Mouse (Mus musculus) cerebellum, adult 2 months (tissue): Measurements from ENCODE around the gene Gtf2ird1. TPM values are rescaled to one million over a fixed set of nuclear protein-coding genes. Genes with fewer than 3 reads are reported as not detected.

Source experiments
- DNase-seq, 2 experiments: peaks; one replicate each; pipeline ENCODE4 v3.0.0; 2021
- H3K27ac ChIP-seq: fragments of 200-500 bp; 2 replicates; pipeline ENCODE4 v1.5.1; 2012; ENCODE audit warnings: low read length, control low read depth, inconsistent platforms; ENCODE audit not compliant: insufficient read depth
- H3K27me3 ChIP-seq: fragments of 200-500 bp; 2 replicates; pipeline ENCODE4 v1.6.1; 2012; ENCODE audit warnings: inconsistent platforms, mild to moderate bottlenecking, low read length, moderate library complexity; ENCODE audit not compliant: control insufficient read depth, insufficient read depth
- H3K4me1 ChIP-seq: fragments of 200-500 bp; 2 replicates; pipeline ENCODE4 v1.6.1; 2011; ENCODE audit warnings: low read length; ENCODE audit not compliant: control insufficient read depth, insufficient read depth
- H3K4me3 ChIP-seq: fragments of 200-500 bp; replicated peaks from 2 replicates; pipeline ENCODE3; 2011; ENCODE audit warnings: mild to moderate bottlenecking, low read depth, low read length, control low read depth; ENCODE audit not compliant: insufficient read depth
- CTCF ChIP-seq: fragments of 200-500 bp; IDR thresholded peaks from 2 replicates; pipeline ENCODE4 v1.5.1; 2011; ENCODE audit warnings: low read depth, mild to moderate bottlenecking, control low read depth, low read length, moderate library complexity, borderline replicate concordance; ENCODE audit not compliant: insufficient read depth
- POLR2A ChIP-seq: fragments of 200-500 bp; IDR thresholded peaks from 2 replicates; pipeline ENCODE4 v1.6.1; 2011; ENCODE audit warnings: low read length, control low read depth, borderline replicate concordance; ENCODE audit not compliant: insufficient read depth
- WGBS: fragments of 180-500 bp; shearing (Covaris S2); methylation state at CpG from one replicate; pipeline ENCODE4 v1.1.7; 2018; 5-methylcytosine and 5-hydroxymethylcytosine counted together
- polyA plus RNA-seq: library from polyadenylated mRNA; depleted of rRNA; stranded (reverse); fragments of >200 nt; gene quantifications from 2 replicates; pipeline ENCODE4 v1.2.3, GENCODE M21; 2012; rRNA removed

Gtf2ird1 gene
- polyA plus RNA-seq = 47.0 and 47.6 TPM in 2 replicates

DNA sequence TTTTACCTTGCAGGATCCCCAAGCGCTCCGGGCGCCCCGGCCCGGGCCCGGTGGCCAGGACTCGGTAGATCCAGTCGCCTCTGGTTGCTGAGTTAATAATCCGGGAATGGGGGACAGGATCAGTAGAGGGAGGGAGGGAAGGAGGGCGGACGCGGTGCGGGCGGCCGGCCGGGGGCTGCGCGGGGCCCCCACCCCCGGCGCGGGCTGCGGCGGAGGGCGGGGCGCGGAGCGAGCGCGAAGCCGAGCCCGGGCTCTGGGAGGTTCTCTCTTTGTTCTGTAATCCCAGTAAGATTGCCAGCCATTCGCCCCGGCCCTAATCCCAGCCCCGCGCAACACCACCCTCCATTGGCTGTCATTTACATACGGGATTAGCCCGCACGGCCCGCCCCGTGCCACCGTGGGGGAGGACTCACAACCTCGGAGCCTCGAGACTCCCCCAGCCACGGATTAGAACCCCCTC is at the start of gene Gtf2ird1:
TSS of gene Gtf2ird1 (minus strand) at position 214 of the 460 bp plus-strand sequence.
- H3K27me3 ChIP-seq = no peaks in the 10 kb centered on the region
- under 1% methylated on average over 44 of the region's 44 CpGs for WGBS
- TF ChIP-seq POLR2A = no peak
- TF ChIP-seq CTCF = no peak
- H3K4me3 ChIP-seq = peak within 1 kb of the TSS; percentile 81
- DNase-seq = peak; percentile 81
- H3K4me1 ChIP-seq = peaks cover 4% of the 10 kb centered on the region
- H3K27ac ChIP-seq = peak within 1 kb of the TSS; percentile 70; the same call in 1 of the 2 replicates

DNA sequence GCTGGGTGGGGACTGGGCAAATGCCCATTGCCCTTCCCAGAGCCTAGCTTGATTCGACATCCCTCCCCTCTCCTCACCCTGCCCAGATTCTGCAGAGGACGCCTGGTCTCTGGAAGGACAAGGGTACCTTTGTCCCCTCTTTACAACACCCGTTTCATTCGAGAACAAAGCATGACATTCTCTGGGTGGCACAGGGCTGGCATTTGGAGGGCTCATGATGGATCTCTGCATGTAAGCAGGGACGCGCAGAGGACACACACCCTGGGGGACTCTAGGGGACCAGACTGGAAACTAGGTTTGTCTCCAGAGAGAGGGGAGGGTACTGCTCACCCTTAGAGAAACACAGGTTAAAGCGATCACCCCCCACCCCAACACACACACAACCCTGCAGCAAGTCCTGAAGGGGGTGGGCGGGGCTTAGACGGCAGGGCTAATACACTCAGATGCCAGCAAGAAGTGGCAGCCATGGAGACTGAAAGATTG is 49.3 kb upstream of the Gtf2ird1 start:
- Histone ChIP-seq H3K4me1 (peaks cover 2% of the 10 kb centered on the region; the same call in 1 of the 2 replicates), H3K27ac (peak overlapping the region; percentile 71; the same call in 1 of the 2 replicates), H3K27me3 (no peaks in the 10 kb centered on the region), H3K4me3 (no peak overlapping the region)
- 52% methylated on average over 9 of the region's 9 CpGs for WGBS
- TF ChIP-seq CTCF (no peak), POLR2A (no peak)
- peak in 1 of 2 experiments; percentile 39 for DNase-seq

DNA sequence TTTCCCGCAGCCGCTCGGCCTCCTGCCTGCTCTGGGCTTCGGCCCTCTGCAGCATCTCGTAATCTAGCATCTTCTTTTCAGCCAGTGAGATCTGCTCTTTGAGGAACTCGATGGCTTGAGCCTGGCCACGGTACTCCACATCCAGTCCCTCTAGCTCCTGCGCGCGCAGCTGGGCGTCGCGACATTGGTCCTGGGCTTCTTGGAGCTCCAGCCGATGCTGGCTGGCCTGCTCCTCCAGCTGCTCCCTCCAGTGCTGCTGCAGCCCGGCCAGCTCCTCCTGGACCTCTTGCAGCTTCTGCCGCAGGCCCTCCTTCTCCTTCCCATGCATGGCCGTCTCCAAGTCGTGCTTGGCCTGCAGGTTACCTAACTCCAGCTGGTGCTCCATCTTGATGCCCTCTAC is 46.1 kb upstream of the Gtf2ird1 start:
- WGBS = 88% methylated on average over 18 of the region's 18 CpGs
- no peak for DNase-seq
- TF ChIP-seq CTCF = no peak
- no peak for TF ChIP-seq POLR2A
- no peak overlapping the region for H3K27ac ChIP-seq
- H3K4me3 ChIP-seq = no peak overlapping the region
- peaks cover 2% of the 10 kb centered on the region; the same call in 1 of the 2 replicates for H3K4me1 ChIP-seq
- no peaks in the 10 kb centered on the region for H3K27me3 ChIP-seq

DNA sequence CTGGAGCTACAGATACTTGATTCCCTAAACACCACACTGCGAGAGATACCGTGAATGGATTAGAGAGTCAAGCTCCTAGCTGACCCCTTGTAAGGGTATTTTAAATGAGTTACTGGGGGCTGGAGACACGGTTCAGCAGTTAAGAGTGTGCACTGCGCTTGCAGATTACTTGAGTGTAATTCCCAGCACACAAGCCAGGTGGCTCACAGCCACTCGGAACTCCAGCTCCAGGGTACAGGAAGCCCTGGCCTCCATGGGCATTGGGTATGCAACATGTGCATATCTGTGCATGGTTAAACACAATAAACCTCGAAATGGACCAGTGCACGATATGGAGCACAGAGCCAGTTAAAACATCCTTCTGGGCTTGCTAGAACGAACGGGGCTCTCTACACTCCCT is 44.9 kb upstream of the Gtf2ird1 start:
- TF ChIP-seq CTCF = peak; percentile 32
- TF ChIP-seq POLR2A = no peak
- H3K4me3 ChIP-seq = no peak overlapping the region
- no peak overlapping the region for H3K27ac ChIP-seq
- no peak for DNase-seq
- WGBS = 74% methylated on average over 9 of the region's 9 CpGs
- H3K4me1 ChIP-seq = no peaks in the 10 kb centered on the region
- no peaks in the 10 kb centered on the region for H3K27me3 ChIP-seq

DNA sequence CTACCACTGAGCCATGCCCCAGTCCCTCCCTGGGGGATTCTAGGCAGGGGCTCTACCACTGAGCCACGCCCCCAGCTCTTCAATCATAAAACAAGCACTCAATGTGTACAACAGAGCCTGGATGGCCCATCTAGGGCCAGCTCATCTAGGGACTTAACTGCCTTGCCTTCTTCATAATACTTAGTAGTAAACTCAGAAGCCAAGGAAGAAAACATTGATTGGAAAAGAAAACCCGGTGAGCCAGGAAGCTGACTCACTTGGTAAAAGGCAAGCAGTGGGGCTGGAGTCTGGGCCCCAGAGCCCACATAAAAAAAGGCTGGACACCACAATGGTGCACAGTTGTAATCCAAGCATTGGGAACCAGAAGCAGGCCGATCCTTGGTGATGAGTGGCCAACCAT is 44.2 kb upstream of the Gtf2ird1 start:
- Histone ChIP-seq H3K27me3 (no peaks in the 10 kb centered on the region), H3K27ac (no peak overlapping the region), H3K4me3 (no peak overlapping the region), H3K4me1 (no peaks in the 10 kb centered on the region)
- no peak for DNase-seq
- TF ChIP-seq POLR2A (no peak), CTCF (no peak)
- WGBS = 92% methylated on average over 3 of the region's 3 CpGs

DNA sequence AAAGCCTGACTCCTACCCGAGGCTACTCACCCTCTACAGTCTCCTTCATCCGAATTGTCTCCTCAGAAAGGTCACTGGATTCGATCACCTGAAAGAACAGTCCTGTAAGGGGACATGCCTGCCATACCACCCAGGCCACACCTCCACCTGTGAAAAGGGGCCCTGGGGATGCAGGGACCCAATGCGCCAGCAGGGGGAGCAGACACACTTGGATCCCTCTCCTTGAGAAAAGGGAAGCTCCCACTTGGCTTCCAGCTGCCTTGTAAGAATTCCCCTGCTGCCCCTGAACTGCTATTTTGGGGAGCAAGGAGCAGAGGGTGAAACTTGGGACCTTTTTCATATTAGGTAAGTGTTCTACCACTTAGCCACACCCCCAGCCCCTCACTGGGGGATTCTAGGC is 43.5 kb upstream of the Gtf2ird1 start:
- H3K4me3 ChIP-seq = no peak overlapping the region
- WGBS = 86% methylated on average over 4 of the region's 4 CpGs
- TF ChIP-seq POLR2A (no peak), CTCF (peak; percentile 66)

DNA sequence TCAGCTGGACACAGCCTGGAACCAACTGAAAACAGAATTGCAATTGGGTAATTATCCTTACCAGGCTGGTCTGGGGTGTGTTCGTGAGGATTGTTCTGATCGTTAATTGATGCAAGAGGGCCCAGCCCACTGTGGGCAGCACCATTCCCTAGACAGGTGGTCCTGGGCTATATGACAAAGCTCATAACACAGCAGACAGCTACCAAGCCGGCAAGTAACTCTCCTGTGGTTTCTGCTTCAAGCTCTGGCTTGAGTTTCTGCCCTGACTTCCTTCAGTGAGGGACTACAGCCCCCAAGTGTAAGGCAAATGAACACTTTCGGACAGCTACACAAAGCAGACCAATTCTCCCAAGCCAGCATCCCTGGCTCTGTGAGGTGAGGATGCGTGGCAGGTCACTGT is 40.5 kb upstream of the Gtf2ird1 start:
- TF ChIP-seq POLR2A = no peak
- TF ChIP-seq CTCF = no peak
- Histone ChIP-seq H3K27me3 (no peaks in the 10 kb centered on the region), H3K4me3 (no peak overlapping the region), H3K27ac (no peak overlapping the region), H3K4me1 (no peaks in the 10 kb centered on the region)
- DNase-seq = no peak
- 97% methylated on average over 5 of the region's 5 CpGs for whole genome bisulfite sequencing

More for the DNA sequence above, 43.5 kb upstream of the Gtf2ird1 start:
- Histone ChIP-seq H3K27me3 (no peaks in the 10 kb centered on the region), H3K27ac (no peak overlapping the region), H3K4me1 (no peaks in the 10 kb centered on the region)
- peak; percentile 50 to 66 for DNase-seq

DNA sequence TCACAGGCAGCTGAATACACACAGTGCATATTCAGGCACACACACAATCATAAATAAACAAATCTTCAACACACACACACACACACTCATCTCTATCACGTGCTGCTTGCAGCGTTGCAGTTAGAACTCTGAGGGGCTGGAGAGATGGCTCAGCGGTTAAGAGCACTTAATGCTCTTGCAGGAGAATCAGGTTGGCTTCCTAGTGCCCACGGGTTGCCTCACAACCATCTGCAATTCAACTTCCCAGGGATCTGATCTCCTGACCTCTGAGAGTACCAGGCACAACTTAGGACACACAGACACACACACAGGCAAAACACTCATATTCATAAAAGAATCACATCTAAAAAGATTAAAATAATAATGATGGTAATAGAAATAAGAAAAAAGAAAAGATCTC is 39.3 kb upstream of the Gtf2ird1 start:
- WGBS = 84% methylated on average over 4 of the region's 4 CpGs
- H3K27me3 ChIP-seq = no peaks in the 10 kb centered on the region

More for the DNA sequence above, 39.3 kb upstream of the Gtf2ird1 start:
- H3K4me3 ChIP-seq = no peak overlapping the region
- TF ChIP-seq CTCF (no peak), POLR2A (no peak)
- no peaks in the 10 kb centered on the region for H3K4me1 ChIP-seq
- H3K27ac ChIP-seq = no peak overlapping the region
- no peak for DNase-seq
